Mouse (Mus musculus) natural killer cell, adult 2 months (primary cell): Measurements from ENCODE around the gene Notch2.

Source experiments
- DNase-seq, 2 experiments: peaks; one replicate each; pipeline ENCODE4 v3.0.0; 2022; ENCODE audit warnings: low spot score in 2 of 2

Notch2 gene

DNA sequence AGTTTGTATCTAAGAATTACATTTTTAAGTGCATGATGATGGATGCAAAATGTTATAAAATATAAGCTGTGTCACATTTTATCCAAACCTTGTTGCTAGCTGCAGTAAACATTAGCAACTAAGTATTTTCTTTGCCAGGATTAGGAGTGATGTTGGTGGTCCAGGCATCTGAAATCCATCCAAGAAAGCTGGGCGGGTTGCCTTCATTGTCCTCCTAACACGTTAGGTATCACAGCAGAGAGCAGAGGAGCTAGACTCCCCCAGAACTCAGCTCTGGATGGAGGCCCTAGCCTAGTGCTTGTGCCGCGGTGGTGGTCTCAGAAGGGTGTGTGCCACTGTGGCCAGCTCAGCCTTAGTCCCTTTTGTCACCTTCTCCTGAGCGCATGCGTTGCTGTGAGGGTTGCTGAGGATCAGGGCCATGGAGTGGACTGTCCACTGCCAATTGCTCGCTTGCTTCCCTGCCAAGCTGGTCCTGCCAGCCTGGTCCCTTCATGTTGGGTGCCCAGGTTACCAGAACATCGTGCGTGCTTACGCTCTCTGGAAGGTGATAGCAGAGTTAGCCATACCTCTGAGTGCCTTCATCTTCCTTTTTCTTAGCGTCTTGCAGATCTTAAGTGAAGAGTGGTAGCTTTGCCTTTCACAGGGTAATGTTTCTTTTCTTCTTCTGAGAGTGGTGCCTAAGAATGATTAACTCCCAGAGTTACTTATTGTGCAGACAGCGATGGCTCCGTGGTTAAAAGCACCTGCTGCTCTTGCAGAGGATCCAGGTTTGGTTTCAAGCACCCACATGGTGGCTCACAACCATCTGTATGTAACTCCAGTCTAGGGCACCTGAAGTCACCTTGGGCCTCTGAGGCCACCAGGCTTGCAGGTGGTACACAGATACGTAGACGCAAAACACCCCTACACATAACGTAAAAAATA is 39.4 kb downstream of the Notch2 start:
- no peak for DNase-seq

GRCm38 (mm10) chr3:98053817-98054216 is 40.5 kb downstream of the Notch2 start:
- DNase-seq = no peak

- DNase-seq = no peak
Observed at GRCm38 (mm10) chr3:98054334-98055007, 41.1 kb downstream of the Notch2 start.

- DNase-seq = no peak
Observed at GRCm38 (mm10) chr3:98055008-98055345, 41.6 kb downstream of the Notch2 start.

DNA sequence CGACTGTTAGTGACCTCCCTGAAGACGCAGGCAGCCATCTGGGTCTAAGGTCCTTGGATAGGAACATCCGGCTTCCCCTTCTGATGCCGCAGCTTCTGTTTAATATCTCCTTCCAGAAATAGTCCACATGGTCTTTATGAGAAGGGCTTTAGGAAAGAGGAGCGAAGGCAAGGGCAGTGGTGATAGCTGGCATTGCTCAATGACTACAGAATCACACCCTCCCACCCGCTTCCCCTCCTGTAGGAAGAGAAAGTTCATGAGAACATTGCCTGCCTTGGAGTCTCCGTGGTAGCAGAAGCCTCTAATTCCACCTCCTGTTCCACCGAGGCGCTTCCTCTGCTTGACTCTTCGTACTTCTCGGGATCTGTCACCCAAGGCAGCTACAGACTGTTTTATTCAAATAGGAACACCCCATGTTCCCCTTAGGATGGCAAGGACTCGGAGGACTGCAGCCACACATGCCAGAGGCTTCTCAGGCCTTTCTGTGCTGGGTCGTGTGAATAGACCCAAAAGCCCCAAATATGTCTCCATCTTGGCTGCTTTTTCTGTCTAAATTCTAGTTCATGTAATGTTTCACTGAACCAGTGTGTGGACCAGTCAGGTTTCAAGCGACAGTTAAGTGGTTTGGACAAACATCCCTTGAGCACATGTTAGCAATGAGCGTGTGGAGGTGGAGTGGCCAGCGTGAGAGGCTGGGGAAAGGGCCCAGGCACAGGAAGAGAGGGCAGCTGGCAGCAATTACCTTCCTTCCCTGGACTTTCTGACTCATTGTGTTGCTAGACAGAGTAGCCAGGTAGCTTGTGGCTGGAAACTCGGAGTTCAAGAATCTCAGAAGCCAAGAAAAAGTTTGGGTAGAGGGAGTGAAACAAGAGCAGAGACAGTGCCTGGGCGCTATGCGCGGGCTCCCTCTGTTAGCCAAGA is 42.7 kb downstream of the Notch2 start:
- no peak for DNase-seq

DNA sequence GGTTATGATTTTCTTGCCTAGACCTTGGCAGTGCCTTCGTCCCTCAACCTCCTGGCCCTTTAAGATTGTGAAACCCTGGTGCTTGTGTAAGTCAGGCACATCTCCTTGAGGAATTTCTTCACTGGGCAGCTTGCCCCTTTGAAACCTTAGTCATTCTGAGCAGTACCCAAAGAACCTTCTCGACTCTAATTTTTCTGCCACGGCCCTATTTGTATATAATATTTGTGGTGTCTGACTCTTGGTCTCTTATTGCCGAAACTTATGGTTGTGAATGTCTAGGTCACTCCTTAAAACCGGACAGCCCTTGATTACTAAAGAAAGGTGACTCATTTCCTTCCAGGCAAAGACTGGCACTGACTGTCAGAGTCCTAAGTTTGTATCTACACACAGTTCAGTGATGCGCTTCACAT is 43.6 kb downstream of the Notch2 start:
- no peak for DNase-seq

DNA sequence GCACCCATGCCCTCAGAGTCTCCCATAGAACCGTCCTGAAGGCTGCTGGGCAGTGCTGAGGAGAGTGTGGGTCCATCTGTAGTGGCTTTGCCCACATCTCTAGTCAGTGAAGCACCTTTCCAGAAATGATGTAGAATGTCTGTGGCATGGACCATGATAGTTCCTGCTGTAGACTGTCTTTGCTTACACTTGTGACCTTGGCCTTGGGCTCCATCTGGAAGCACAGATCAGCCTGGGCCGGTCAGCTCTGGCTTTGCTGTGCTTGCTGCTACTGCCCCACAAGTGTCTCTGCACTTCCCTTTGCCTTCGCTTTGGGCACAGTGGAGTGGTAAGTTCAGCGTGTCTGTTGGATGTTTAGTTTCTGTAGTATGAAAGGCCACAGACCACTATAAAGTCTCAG is 45.7 kb downstream of the Notch2 start:
- no peak for DNase-seq

DNA sequence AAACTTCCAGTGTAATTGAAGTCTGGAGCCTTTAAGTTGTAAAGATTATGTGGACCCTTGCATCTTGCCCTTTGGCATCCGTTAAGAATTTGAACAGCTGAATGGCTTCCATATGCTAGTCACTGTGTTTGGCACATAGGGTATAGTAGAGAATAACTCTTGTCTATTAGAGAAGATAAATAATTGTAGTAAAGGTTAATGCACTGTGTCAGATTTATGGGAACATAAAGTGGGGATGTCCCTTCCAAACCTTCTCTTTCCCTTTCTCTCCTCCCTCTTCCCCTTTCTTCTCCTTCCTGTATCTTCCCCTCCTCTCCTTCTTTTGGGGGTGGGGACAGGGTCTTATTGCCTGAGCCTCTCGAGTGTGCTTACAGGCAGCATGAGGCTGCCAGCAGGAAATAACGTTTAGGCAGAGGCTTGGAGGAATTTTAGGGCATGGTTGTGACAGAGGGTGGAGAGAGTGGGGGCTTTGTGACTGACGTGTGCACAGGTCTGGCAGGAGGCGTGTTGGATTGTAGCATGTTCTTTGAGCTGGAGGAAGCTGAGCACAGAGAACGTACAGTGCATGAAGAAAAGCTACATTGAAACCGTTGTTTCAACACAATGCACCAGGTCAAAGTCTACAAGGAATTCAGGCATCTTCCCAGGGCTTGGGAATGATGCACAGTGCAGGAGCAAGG is 47.8 kb downstream of the Notch2 start:
- no peak for DNase-seq

DNA sequence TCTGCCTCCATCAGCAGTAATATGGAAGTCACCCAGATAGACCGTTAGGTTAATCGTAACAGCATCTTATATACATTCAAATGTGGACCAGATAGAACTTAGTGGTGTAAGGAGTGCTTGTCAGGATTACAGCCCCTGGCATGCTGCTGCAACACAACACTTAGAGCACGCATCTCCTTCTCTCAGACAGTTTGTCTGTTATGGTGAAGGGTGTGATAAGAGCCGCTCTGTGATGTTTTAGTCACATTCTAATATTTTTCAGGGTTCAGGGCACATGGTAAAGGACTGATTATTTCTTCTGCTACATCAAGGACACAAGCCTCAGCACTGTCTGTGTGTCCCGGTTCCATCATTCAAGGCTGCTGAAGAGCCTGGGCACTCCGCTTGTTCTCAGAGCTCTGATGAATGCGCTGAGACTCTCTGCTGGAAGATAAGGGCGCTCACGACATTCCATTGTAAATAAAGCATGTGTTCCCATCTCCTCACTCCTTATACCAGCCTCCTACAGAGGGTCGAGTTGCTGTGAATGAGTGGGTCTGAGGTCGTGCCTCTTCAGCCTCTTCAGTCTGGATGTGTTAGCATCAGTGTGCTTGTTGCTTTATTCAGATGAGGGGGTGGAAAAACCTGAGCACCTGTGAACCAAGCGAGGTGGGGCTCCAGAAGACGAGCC is 48.5 kb downstream of the Notch2 start:
- no peak for DNase-seq

GRCm38 (mm10) chr3:98062591-98063185 is 49.4 kb downstream of the Notch2 start:
- no peak for DNase-seq

DNA sequence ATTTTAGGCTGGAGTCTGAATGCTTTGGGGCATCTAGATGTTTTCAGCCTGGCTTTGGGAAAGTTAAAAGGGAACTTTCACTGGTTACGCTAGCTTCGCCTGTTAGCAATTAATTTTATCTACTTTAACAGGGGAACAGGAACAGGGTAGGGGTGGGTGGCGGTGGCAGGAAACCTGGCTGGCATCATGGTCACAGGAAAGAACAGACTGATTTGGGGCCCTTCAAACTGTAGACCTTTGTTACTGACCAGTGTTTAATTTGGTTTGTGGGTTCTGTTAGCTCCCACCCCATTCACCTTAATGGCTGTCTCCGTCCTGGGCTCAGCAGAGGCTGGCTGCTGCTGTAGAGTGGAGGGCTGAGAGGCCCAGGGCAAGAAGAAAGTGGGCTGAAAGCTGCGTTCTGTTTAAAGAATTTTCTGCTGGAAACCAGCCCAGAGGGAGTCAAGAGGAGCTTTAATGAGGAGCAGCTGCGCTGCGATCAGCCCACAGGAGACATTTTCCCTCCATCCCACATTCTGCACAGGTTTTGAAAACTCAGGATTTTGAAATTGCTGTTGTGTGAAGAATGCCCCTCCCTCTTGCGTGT is 50.0 kb downstream of the Notch2 start:
- peak in 1 of 2 experiments; percentile 21 for DNase-seq

DNA sequence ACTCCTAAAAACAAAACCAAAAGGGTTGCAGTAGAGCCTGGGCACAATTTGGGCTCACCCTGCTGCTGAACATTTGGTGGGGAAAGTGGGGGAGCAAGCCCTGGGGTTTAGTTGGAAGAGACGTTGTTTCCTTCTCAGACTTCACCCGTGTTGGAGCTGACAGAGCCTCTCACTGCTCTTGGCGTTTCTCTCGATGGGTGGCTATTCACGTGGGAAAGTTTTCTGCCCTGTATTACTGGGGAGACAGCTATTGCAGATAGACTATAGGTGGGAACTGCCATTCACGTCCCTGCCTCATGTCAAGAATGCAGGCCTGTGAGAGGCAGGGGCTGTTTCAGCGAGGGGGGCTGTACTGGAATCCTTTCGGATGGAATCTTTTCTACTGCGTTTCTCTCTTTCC is 50.5 kb downstream of the Notch2 start:
- no peak for DNase-seq

DNA sequence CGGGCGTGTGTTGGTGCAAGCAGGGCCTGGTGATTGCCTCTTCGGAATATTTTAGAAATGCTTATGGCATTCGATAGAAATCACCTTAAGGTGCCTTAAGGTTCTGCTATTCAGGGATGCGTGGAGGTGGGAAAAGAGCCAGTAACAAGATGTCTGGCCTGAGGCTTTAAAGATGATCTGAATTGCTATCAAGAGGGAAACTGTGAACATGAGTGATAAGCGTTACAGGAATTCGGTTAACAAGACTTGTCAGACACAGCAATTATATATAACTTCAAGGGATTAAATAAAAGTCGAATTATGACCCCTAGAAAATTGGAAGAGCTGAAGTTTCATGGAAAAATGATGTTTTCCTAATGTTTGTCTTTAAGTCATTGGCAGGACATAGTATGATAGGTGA is 51.7 kb downstream of the Notch2 start:
- DNase-seq = no peak

- no peak for DNase-seq
Observed at GRCm38 (mm10) chr3:98066434-98066833, 53.1 kb downstream of the Notch2 start.

DNA sequence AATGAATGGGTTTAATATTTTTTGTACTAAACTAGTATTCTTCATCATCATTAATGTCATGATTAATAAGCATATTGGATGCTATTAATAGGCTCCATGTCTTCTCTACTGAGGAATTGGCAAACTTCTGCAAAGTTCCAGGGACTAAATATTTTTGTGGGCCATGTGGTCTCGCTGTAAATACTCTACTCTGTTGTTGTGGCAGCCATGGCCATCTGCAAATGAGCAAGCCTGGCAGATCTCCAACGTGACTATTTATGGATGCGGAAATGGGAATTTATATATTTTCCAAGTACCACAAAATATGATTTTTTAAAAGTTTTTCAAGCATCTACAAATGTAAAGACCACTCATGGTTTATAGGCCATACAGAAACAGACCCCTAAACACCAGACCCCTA is 54.1 kb downstream of the Notch2 start:
- no peak for DNase-seq

GRCm38 (mm10) chr3:98067852-98068491 is 54.6 kb downstream of the Notch2 start:
- DNase-seq = no peak

- DNase-seq = no peak
Observed at GRCm38 (mm10) chr3:98069161-98069560, 55.8 kb downstream of the Notch2 start.

DNA sequence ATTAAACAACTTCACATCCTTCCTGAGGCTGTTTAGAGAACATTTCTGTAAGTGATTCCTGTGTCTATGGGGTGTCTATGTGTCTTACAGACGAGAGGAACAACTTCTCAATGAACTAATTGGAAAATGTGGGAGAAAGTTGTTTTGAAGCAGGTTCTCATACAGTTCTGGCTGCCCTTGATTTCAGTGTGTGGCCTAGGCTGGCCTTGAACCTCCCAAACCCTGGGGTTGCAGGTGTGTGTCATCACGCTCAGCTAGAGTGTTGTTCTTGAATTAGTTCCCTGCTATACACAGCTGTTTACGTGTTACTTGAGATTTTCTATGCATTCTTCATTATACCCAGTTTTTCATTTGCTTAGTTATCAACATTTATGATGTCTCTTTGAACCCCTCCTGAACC is 56.5 kb downstream of the Notch2 start:
- DNase-seq = no peak

DNA sequence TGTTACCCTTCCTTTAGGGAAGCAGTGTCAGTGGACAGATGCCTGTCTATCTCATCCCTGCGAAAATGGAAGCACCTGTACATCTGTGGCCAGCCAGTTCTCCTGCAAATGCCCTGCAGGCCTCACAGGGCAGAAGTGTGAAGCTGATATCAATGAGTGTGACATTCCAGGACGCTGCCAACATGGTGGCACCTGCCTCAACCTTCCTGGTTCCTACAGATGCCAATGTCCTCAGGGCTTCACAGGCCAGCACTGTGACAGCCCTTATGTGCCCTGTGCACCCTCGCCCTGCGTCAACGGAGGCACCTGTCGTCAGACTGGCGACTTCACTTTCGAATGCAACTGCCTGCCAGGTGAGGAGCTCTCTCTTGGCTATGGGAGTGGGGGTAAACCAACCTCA is 59.2 kb downstream of the Notch2 start:
- no peak for DNase-seq

GRCm38 (mm10) chr3:98073545-98073944 is 60.2 kb downstream of the Notch2 start:
- DNase-seq = no peak
